Mouse (Mus musculus) limb, embryonic 15.5 days (tissue): ENCODE measurements at regions not wholly inside any gene's neighbourhood (a gene's known extent, or its start where the extent isn't known, plus 50 kb on each side); places are given as distances from the start of the nearest gene placed in this dataset.

Experiments used
- ATAC-seq: fragments of 200-750 bp; cut with Nextera tagmentation; 2 replicates; pipeline ENCODE4 v1.8.0; 2017; ENCODE audit warnings: low read depth, moderate TSS enrichment; ENCODE audit not compliant: insufficient number of reproducible peaks, low FRiP score, low TSS enrichment
- H3K27ac ChIP-seq: fragments of 300-500 bp; sonication (generic); 2 replicates; pipeline ENCODE4 v1.5.1; 2015; ENCODE audit warnings: moderate library complexity, mild to moderate bottlenecking, inconsistent platforms
- H3K27me3 ChIP-seq: fragments of 300-500 bp; sonication (generic); 2 replicates; pipeline ENCODE4 v1.6.1; 2015; ENCODE audit warnings: inconsistent platforms
- H3K36me3 ChIP-seq: fragments of 300-500 bp; sonication (generic); 2 replicates; pipeline ENCODE4 v1.6.1; 2015; ENCODE audit warnings: inconsistent platforms
- H3K4me1 ChIP-seq: fragments of 300-500 bp; sonication (generic); 2 replicates; pipeline ENCODE4 v1.6.1; 2015; ENCODE audit warnings: inconsistent platforms
- H3K4me2 ChIP-seq: fragments of 300-500 bp; sonication (generic); 2 replicates; pipeline ENCODE4 v1.6.1; 2015; ENCODE audit warnings: mild to moderate bottlenecking, inconsistent platforms
- H3K4me3 ChIP-seq: fragments of 300-500 bp; sonication (generic); 2 replicates; pipeline ENCODE4 v1.5.1; 2015; ENCODE audit warnings: mild to moderate bottlenecking, inconsistent platforms
- H3K9ac ChIP-seq: fragments of 300-500 bp; sonication (generic); 2 replicates; pipeline ENCODE4 v1.6.1; 2015; ENCODE audit warnings: inconsistent platforms
- H3K9me3 ChIP-seq: fragments of 300-500 bp; sonication (generic); 2 replicates; pipeline ENCODE4 v1.6.1; 2016; ENCODE audit warnings: inconsistent platforms
- WGBS: fragments of 180-500 bp; shearing (Covaris S2); methylation state at CpG from one replicate; pipeline ENCODE4 v1.1.7; 2015; 5-methylcytosine and 5-hydroxymethylcytosine counted together

GRCm38 (mm10) chr8:49529294-49529693, 685.5 kb upstream of the Tenm3 start:
- no peaks in the 10 kb centered on the region for H3K27me3 ChIP-seq
- H3K4me2 ChIP-seq, result no peak overlapping the region
- H3K9ac ChIP-seq, result no peak overlapping the region
- 78% methylated on average over 4 of the region's 4 CpGs for WGBS
- no peak for ATAC-seq
- H3K4me3 ChIP-seq, result no peak overlapping the region
- no peaks in the 10 kb centered on the region for H3K36me3 ChIP-seq
- H3K27ac ChIP-seq, result no peak overlapping the region
- H3K9me3 ChIP-seq, result no peaks in the 10 kb centered on the region
- no peaks in the 10 kb centered on the region for H3K4me1 ChIP-seq

- no peak overlapping the region for H3K4me3 ChIP-seq
- WGBS, result 51% methylated on average over 2 of the region's 2 CpGs
- H3K9me3 ChIP-seq, result no peaks in the 10 kb centered on the region
- no peak overlapping the region for H3K4me2 ChIP-seq
- ATAC-seq, result no peak
- H3K27me3 ChIP-seq, result no peaks in the 10 kb centered on the region
- H3K4me1 ChIP-seq, result no peaks in the 10 kb centered on the region
- H3K36me3 ChIP-seq, result no peaks in the 10 kb centered on the region
- no peak overlapping the region for H3K9ac ChIP-seq
- H3K27ac ChIP-seq, result no peak overlapping the region
Measured at GRCm38 (mm10) chr8:49492906-49493305, 649.2 kb upstream of the Tenm3 start.

DNA sequence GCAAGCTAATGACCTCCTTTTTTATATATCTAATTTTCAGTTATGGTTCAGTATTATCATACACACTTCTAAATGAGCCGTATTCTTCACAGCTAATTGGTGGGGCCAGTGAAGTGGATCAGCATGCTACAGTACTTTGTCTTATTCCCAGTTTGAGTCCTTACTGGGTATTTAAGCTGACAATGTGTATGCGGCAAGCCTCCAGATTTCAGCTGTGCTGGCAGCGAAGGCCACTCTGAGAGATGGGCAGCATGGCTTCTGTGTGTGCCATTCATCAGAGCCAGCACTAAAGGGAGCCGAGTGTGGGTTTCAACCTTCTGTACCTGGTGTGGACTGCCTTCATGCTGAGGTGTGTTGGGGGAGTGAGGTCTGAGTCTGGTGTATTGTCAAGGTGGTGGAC, 641.5 kb upstream of the Tenm3 start:
- no peaks in the 10 kb centered on the region for H3K9me3 ChIP-seq
- no peaks in the 10 kb centered on the region for H3K4me1 ChIP-seq
- H3K4me3 ChIP-seq, result no peak overlapping the region
- no peak overlapping the region for H3K9ac ChIP-seq
- H3K4me2 ChIP-seq, result no peak overlapping the region
- H3K27ac ChIP-seq, result no peak overlapping the region
- WGBS, result 87% methylated on average over 4 of the region's 4 CpGs
- H3K36me3 ChIP-seq, result no peaks in the 10 kb centered on the region
- ATAC-seq, result no peak
- no peaks in the 10 kb centered on the region for H3K27me3 ChIP-seq

- 64% methylated on average over 6 of the region's 6 CpGs for WGBS
Measured at GRCm38 (mm10) chr8:49481476-49481992, 637.8 kb upstream of the Tenm3 start.

DNA sequence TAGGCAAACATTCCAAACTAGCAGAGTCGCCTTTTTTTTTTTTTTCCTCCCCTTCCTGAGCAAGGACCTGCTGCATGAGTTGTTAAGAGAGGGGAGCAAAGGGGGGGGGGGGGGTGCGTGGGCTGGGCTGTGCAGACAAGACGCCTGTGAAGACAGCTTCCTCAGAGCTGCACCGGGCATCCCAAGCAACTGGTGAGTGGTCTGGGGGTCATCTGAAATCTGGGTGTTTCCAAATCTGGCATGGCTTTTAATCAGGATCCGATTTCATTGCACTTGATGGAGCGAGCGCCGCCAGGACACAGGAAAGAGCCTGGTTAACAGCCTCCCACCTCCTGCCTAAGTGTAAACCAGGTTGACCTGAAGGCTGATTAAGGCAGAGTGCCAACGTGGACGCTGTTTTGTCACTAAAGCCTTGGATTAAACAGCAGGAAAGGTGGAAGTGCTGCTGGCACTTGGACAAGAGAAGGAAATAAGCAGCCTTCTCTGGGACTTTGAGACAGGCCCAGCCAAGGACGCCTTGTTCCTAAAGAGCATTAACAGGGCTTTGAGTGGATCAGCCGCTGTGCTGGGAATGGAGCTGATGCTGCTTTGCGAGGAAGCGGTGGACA, 622.3 kb upstream of the Tenm3 start:
- no peaks in the 10 kb centered on the region for H3K36me3 ChIP-seq
- H3K4me1 ChIP-seq, result peaks cover 13% of the 10 kb centered on the region
- no peaks in the 10 kb centered on the region for H3K27me3 ChIP-seq
- peak overlapping the region; percentile 36 for H3K4me2 ChIP-seq
- WGBS, result 18% methylated on average over 14 of the region's 14 CpGs
- H3K9me3 ChIP-seq, result no peaks in the 10 kb centered on the region
- H3K9ac ChIP-seq, result no peak overlapping the region
- H3K27ac ChIP-seq, result no peak overlapping the region
- ATAC-seq, result no peak
- peak overlapping the region; percentile 21 for H3K4me3 ChIP-seq

More at GRCm38 (mm10) chr8:49481476-49481992, 637.8 kb upstream of the Tenm3 start:
- no peak overlapping the region for H3K4me2 ChIP-seq
- no peaks in the 10 kb centered on the region for H3K36me3 ChIP-seq
- H3K27ac ChIP-seq, result no peak overlapping the region
- H3K9me3 ChIP-seq, result no peaks in the 10 kb centered on the region
- ATAC-seq, result no peak
- no peaks in the 10 kb centered on the region for H3K27me3 ChIP-seq
- H3K4me3 ChIP-seq, result no peak overlapping the region
- no peak overlapping the region for H3K9ac ChIP-seq
- no peaks in the 10 kb centered on the region for H3K4me1 ChIP-seq

GRCm38 (mm10) chr8:49465070-49465469, 621.3 kb upstream of the Tenm3 start:
- WGBS, result 56% methylated on average over 7 of the region's 7 CpGs
- H3K9ac ChIP-seq, result no peak overlapping the region
- no peaks in the 10 kb centered on the region for H3K9me3 ChIP-seq
- no peak overlapping the region for H3K27ac ChIP-seq
- H3K36me3 ChIP-seq, result no peaks in the 10 kb centered on the region
- no peak for ATAC-seq
- H3K4me2 ChIP-seq, result no peak overlapping the region
- no peak overlapping the region for H3K4me3 ChIP-seq
- no peaks in the 10 kb centered on the region for H3K27me3 ChIP-seq
- peaks cover 13% of the 10 kb centered on the region for H3K4me1 ChIP-seq

DNA sequence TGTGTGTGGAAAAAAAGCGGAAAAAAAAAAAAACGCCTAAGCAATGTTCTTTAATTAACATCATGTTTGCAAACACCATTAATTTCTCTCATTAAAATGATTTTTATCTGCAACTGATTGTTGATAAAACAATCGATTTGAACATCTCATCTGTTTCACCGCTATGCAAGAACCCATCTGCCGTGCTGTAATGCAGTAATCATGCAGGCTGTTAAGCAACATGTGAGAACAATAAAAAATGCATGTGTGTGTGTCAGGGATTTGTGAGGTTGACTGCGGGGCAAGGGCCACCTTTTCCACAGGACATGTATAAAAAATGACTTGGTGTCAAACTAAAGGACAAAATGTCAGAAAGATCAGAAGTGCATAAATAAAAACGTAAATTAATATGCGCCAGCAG, 618.9 kb upstream of the Tenm3 start:
- Histone ChIP-seq H3K4me1 (peaks cover 13% of the 10 kb centered on the region), H3K27ac (no peak overlapping the region), H3K4me3 (no peak overlapping the region), H3K36me3 (no peaks in the 10 kb centered on the region), H3K4me2 (no peak overlapping the region), H3K9me3 (no peaks in the 10 kb centered on the region), H3K27me3 (no peaks in the 10 kb centered on the region), H3K9ac (no peak overlapping the region)
- WGBS, result 45% methylated on average over 8 of the region's 8 CpGs
- ATAC-seq, result no peak

GRCm38 (mm10) chr8:49461724-49462473, 618.1 kb upstream of the Tenm3 start:
- H3K4me1 ChIP-seq, result peaks cover 13% of the 10 kb centered on the region
- H3K36me3 ChIP-seq, result no peaks in the 10 kb centered on the region
- H3K4me2 ChIP-seq, result no peak overlapping the region
- H3K9ac ChIP-seq, result no peak overlapping the region
- WGBS, result 33% methylated on average over 16 of the region's 16 CpGs
- no peak overlapping the region for H3K27ac ChIP-seq
- H3K9me3 ChIP-seq, result no peaks in the 10 kb centered on the region
- ATAC-seq, result no peak
- H3K27me3 ChIP-seq, result no peaks in the 10 kb centered on the region
- no peak overlapping the region for H3K4me3 ChIP-seq

- Histone ChIP-seq H3K4me1 (no peaks in the 10 kb centered on the region), H3K9me3 (no peaks in the 10 kb centered on the region), H3K36me3 (no peaks in the 10 kb centered on the region), H3K27me3 (no peaks in the 10 kb centered on the region), H3K27ac (no peak overlapping the region), H3K4me3 (no peak overlapping the region), H3K4me2 (no peak overlapping the region), H3K9ac (no peak overlapping the region)
- no peak for ATAC-seq
- 50% methylated on average over 5 of the region's 5 CpGs for WGBS
Measured at GRCm38 (mm10) chr8:49445444-49445843, 601.7 kb upstream of the Tenm3 start.

DNA sequence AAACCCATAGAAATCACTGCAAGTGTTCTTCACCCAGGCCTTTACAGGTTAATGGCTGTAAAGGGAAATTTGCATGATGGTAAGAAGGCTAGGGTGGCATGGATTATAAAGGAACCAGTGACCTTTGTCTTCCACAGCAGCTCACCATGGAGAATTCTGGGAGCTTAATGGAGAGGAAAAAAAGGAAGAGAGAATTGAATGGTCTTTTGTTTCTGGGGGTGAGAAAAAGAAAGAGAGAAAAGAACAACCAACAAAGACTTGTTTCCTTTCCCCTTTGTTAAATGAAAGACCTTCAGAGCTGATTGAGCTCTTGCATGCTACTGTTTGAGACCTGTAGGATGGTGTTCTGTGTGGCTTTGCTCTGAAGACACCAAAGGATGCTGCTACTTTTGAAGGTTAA, 597.5 kb upstream of the Tenm3 start:
- no peak overlapping the region for H3K27ac ChIP-seq

GRCm38 (mm10) chr8:49396519-49396918, 552.8 kb upstream of the Tenm3 start:
- Histone ChIP-seq H3K4me2 (no peak overlapping the region), H3K9me3 (no peaks in the 10 kb centered on the region), H3K4me1 (no peaks in the 10 kb centered on the region), H3K27me3 (no peaks in the 10 kb centered on the region), H3K4me3 (no peak overlapping the region), H3K9ac (no peak overlapping the region), H3K27ac (no peak overlapping the region), H3K36me3 (no peaks in the 10 kb centered on the region)
- ATAC-seq, result no peak
- 78% methylated on average over 4 of the region's 4 CpGs for WGBS

More for the DNA sequence above, 597.5 kb upstream of the Tenm3 start:
- Histone ChIP-seq H3K4me1 (no peaks in the 10 kb centered on the region), H3K27me3 (no peaks in the 10 kb centered on the region), H3K4me2 (no peak overlapping the region), H3K9ac (no peak overlapping the region), H3K36me3 (no peaks in the 10 kb centered on the region), H3K4me3 (no peak overlapping the region), H3K9me3 (no peaks in the 10 kb centered on the region)
- ATAC-seq, result no peak

- H3K4me2 ChIP-seq, result no peak overlapping the region
- H3K27ac ChIP-seq, result no peak overlapping the region
- H3K27me3 ChIP-seq, result no peaks in the 10 kb centered on the region
- no peaks in the 10 kb centered on the region for H3K36me3 ChIP-seq
- WGBS, result 35% methylated on average over 1 of the region's 1 CpGs
- no peaks in the 10 kb centered on the region for H3K9me3 ChIP-seq
- no peak for ATAC-seq
- H3K4me3 ChIP-seq, result no peak overlapping the region
- no peak overlapping the region for H3K9ac ChIP-seq
- no peaks in the 10 kb centered on the region for H3K4me1 ChIP-seq
Measured at GRCm38 (mm10) chr8:49395029-49395428, 551.3 kb upstream of the Tenm3 start.
